Mouse (Mus musculus) left cerebral cortex, adult 8-10 months (tissue): ENCODE results near the gene Bsph1. TPM values are rescaled to one million over a fixed set of nuclear protein-coding genes. Genes with fewer than 3 reads are reported as not detected.
"Not testable (repeated sequence)": the region's sequence is repeated elsewhere in the genome, so short reads cannot be mapped to it uniquely, and the experiment has no call there.

Experiments used
- DNase-seq, 2 experiments: peaks; one replicate each; pipeline ENCODE4 v3.0.0; 2022; ENCODE audit warnings: low spot score in 2 of 2
- total RNA-seq, 4 experiments: library from RNA; stranded (reverse); gene quantifications; 2 replicates each; pipeline ENCODE4 v1.2.4; 2022

The Bsph1 gene
- total RNA-seq = under 1 TPM in 2 of 4 experiments, not detected in 2; 0.81 to 0.94 TPM

GRCm38 (mm10) chr7:13450541-13450940 lies at the start of gene Bsph1:
Gene Bsph1 (plus strand): TSS chr7:13450841.
- DNase-seq = not testable (repeated sequence)

DNA sequence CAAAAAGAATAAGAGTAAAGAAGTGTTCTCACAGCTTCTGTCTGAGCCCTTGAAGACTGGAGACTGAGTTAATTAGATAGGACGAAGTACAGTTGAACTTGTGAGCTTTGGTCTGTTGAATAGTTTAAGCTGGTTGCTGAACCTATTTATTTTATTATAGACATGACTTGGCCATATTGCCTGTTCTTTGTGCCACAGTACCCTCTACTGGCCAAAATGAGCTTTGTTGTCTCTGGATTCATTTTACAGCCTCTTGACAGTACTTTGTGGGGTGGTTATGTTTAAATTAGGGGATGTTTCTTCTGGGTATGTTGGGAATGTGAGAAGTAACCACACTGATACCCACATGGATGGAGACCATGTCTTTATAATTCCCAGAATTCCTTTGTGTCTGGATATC lies 60.9 kb downstream of the Bsph1 start:
- DNase-seq = peak in 1 of 2 experiments; percentile 16

Other genes starting within 250 kb of the Bsph1 start
- not detected for gene Vmn1r89, start 237.8 kb upstream of the Bsph1 start, total RNA-seq
- 10 to 100 TPM in 3 of 4 experiments, 1 to 10 TPM in 1; 9.0 to 10.7 (median 10.6) TPM for gene Lig1, start 173.6 kb upstream of the Bsph1 start, total RNA-seq
- 10 to 100 TPM; 14.6 to 17.4 (median 15.5) TPM for gene Zswim9, start 172.1 kb upstream of the Bsph1 start, total RNA-seq
- gene Pla2g4c, start 126.2 kb upstream of the Bsph1 start, total RNA-seq = under 1 TPM; 0.16 to 0.59 (median 0.42) TPM
- 1 to 10 TPM in 1 of 4 experiments, under 1 TPM in 3; 0.42 to 1.1 (median 0.69) TPM for gene Cabp5, start 52.7 kb upstream of the Bsph1 start, total RNA-seq
- gene Bsph2, start 120.2 kb downstream of the Bsph1 start, total RNA-seq = not detected
- not detected for gene Sult2a5, start 173.1 kb downstream of the Bsph1 start, total RNA-seq